Mouse (Mus musculus): Measurements from ENCODE around the gene Steap3. TPM values are rescaled to one million over a fixed set of nuclear protein-coding genes. Genes with fewer than 3 reads are reported as not detected.

Steap3 gene
- total RNA-seq (2015; ENCODE audit: low replicate concordance), result 6.3 and 11.7 TPM in 2 replicates
- total RNA-seq (2017; ENCODE audit: low replicate concordance), result 6.1 and 6.4 TPM in 2 replicates

GRCm38 (mm10) chr1:120272605-120273004, at the start of gene Steap3:
TSS of gene Steap3 (minus strand) at chr1:120272705.
- no peak for ATAC-seq (replicated peaks; ENCODE audit: low FRiP score, poor library complexity, severe bottlenecking)

- ATAC-seq (replicated peaks; ENCODE audit: low FRiP score, poor library complexity, severe bottlenecking), result no peak
Measured at GRCm38 (mm10) chr1:120321270-120322021, 48.9 kb upstream of the Steap3 start.

GRCm38 (mm10) chr1:120305801-120306200, 33.3 kb upstream of the Steap3 start:
- ATAC-seq (replicated peaks; ENCODE audit: low FRiP score, poor library complexity, severe bottlenecking), result no peak

GRCm38 (mm10) chr1:120296936-120297335, 24.4 kb upstream of the Steap3 start:
- no peak for ATAC-seq (replicated peaks; ENCODE audit: low FRiP score, poor library complexity, severe bottlenecking)

- no peak for ATAC-seq (replicated peaks; ENCODE audit: low FRiP score, poor library complexity, severe bottlenecking)
Measured at GRCm38 (mm10) chr1:120293803-120294202, 21.3 kb upstream of the Steap3 start.

GRCm38 (mm10) chr1:120291709-120292108, 19.2 kb upstream of the Steap3 start:
- ATAC-seq (replicated peaks; ENCODE audit: low FRiP score, poor library complexity, severe bottlenecking), result no peak

GRCm38 (mm10) chr1:120289843-120290242, 17.3 kb upstream of the Steap3 start:
- ATAC-seq (replicated peaks; ENCODE audit: low FRiP score, poor library complexity, severe bottlenecking), result no peak

GRCm38 (mm10) chr1:120287679-120288078, 15.2 kb upstream of the Steap3 start:
- no peak for ATAC-seq (replicated peaks; ENCODE audit: low FRiP score, poor library complexity, severe bottlenecking)

GRCm38 (mm10) chr1:120276058-120276457, 3.6 kb upstream of the Steap3 start:
- ATAC-seq (replicated peaks; ENCODE audit: low FRiP score, poor library complexity, severe bottlenecking), result peak; percentile 60

GRCm38 (mm10) chr1:120275224-120275623, 2.7 kb upstream of the Steap3 start:
- ATAC-seq (replicated peaks; ENCODE audit: low FRiP score, poor library complexity, severe bottlenecking), result no peak

GRCm38 (mm10) chr1:120270882-120271281, 1.6 kb downstream of the Steap3 start:
- peak; percentile 79 for ATAC-seq (replicated peaks; ENCODE audit: low FRiP score, poor library complexity, severe bottlenecking)

GRCm38 (mm10) chr1:120270115-120270514, 2.4 kb downstream of the Steap3 start:
- ATAC-seq (replicated peaks; ENCODE audit: low FRiP score, poor library complexity, severe bottlenecking), result no peak

GRCm38 (mm10) chr1:120267631-120268030, 4.9 kb downstream of the Steap3 start:
- no peak for ATAC-seq (replicated peaks; ENCODE audit: low FRiP score, poor library complexity, severe bottlenecking)

- ATAC-seq (replicated peaks; ENCODE audit: low FRiP score, poor library complexity, severe bottlenecking), result no peak
Measured at GRCm38 (mm10) chr1:120266460-120266859, 6.0 kb downstream of the Steap3 start.

GRCm38 (mm10) chr1:120264861-120265686, 7.4 kb downstream of the Steap3 start:
- peak; percentile 89 for ATAC-seq (replicated peaks; ENCODE audit: low FRiP score, poor library complexity, severe bottlenecking)

GRCm38 (mm10) chr1:120263226-120263625, 9.3 kb downstream of the Steap3 start:
- ATAC-seq (replicated peaks; ENCODE audit: low FRiP score, poor library complexity, severe bottlenecking), result no peak

- no peak for ATAC-seq (replicated peaks; ENCODE audit: low FRiP score, poor library complexity, severe bottlenecking)
Measured at GRCm38 (mm10) chr1:120261166-120261565, 11.3 kb downstream of the Steap3 start.

- ATAC-seq (replicated peaks; ENCODE audit: low FRiP score, poor library complexity, severe bottlenecking), result peak; percentile 77
Measured at GRCm38 (mm10) chr1:120259249-120259648, 13.3 kb downstream of the Steap3 start.

GRCm38 (mm10) chr1:120258744-120259143, 13.8 kb downstream of the Steap3 start:
- peak; percentile 26; the same call in 1 of the 2 replicates for ATAC-seq (replicated peaks; ENCODE audit: low FRiP score, poor library complexity, severe bottlenecking)

GRCm38 (mm10) chr1:120258245-120258644, 14.3 kb downstream of the Steap3 start:
- ATAC-seq (replicated peaks; ENCODE audit: low FRiP score, poor library complexity, severe bottlenecking), result no peak

- no peak for ATAC-seq (replicated peaks; ENCODE audit: low FRiP score, poor library complexity, severe bottlenecking)
Measured at GRCm38 (mm10) chr1:120253751-120254150, 18.8 kb downstream of the Steap3 start.
